Mouse (Mus musculus) lung, adult 2 months (tissue): Measurements from ENCODE around the gene Upk1a.

ENCODE experiments used
- CTCF ChIP-seq: fragments of 200-500 bp; IDR thresholded peaks from 2 replicates; pipeline ENCODE4 v1.5.1; 2011; ENCODE audit warnings: mild to moderate bottlenecking, low read length, control low read depth; ENCODE audit not compliant: insufficient read depth
- POLR2A ChIP-seq: fragments of 200-500 bp; IDR thresholded peaks from 2 replicates; pipeline ENCODE4 v1.6.1; 2011; ENCODE audit warnings: low read depth, mild to moderate bottlenecking, control low read depth, low read length, borderline replicate concordance; ENCODE audit errors: extremely low read depth

GRCm38 (mm10) chr7:30626647-30627046, 14.0 kb upstream of the Upk1a start:
- TF ChIP-seq POLR2A, result no peak
- no peak for TF ChIP-seq CTCF
